Mouse (Mus musculus) thymus, postnatal 14 days (tissue): ENCODE results near the gene Pafah1b3.
"Not testable (repeated sequence)": the region's sequence is repeated elsewhere in the genome, so short reads cannot be mapped to it uniquely, and the experiment has no call there.

Experiments used
- DNase-seq: peaks from one replicate; pipeline ENCODE4 v3.0.0; 2021

The Pafah1b3 gene

GRCm38 (mm10) chr7:25266180-25266962 lies 31.4 kb downstream of the Pafah1b3 start:
- DNase-seq = no peak

- DNase-seq = not testable (repeated sequence)
Observed at GRCm38 (mm10) chr7:25265743-25266142, 32.0 kb downstream of the Pafah1b3 start.

DNA sequence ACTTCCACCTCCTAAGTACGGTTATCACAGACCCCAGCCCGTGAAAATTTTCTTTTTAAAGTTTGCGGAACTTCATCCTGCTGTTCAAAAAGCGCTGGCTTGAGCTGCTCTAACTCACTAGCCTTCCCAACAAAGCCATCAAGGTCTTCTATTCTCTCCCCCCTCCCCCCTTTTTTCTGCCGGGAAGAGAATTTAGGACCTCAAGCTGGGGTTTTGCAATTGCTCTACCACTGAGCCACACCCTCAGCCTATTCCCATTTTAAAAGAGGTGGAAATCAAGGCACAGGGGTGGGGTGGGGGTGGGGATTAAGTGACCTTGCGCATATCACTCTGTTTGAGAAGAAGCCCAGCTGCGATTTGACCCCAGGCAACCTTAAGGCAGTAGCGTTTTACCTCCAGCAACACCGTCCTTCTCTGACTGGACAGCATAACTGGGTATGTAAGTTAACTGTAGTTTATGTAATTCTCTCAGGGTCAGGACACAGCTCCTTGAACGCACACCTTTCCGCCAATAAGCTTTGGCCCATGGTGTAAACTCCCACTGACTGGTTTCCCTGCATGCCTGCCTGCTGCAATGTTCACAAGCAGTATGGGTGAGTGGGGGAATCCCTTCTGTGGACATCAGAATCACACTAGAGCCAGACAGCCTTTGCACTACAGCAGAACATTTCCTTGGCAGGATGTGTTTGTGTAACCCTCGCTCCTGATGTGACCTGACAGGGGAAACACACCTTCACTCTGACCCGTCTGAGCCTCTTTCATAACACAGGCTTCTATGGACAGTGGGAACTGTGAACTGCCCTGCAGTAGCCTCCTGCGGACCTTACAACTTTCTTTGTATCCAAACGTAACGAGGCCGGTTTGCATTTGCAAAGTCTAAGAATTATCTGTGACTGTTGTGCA lies 33.6 kb downstream of the Pafah1b3 start:
- DNase-seq = no peak

- DNase-seq = no peak
Observed at GRCm38 (mm10) chr7:25261896-25262295, 35.9 kb downstream of the Pafah1b3 start.

DNA sequence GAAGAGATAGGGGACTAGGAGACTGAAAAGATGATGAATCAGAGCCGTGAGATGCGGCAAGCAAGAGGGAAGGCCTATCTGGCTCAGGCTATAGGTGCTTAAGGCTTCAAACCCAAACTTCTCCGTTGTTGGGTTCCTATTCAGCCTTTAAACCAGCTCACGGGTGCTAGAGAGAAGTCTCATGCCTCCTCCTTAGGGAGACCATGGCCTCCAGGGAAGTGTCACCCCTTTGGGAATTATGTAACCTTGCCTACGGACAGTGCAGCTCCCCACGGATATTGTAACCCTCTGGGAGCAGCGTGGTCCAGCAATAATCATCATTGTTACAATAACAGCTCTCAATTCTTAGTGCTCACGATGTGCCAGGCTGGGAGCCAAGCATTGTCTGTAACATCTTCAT lies 46.0 kb downstream of the Pafah1b3 start:
- no peak for DNase-seq

- DNase-seq = peak; percentile 61
Observed at GRCm38 (mm10) chr7:25251071-25251791, 46.6 kb downstream of the Pafah1b3 start.

GRCm38 (mm10) chr7:25250141-25250972 lies 47.4 kb downstream of the Pafah1b3 start, which contains the start of gene Erf:
Erf (minus strand) TSS chr7:25250761.
- peak; percentile 96 for DNase-seq

- peak; percentile 87 for DNase-seq
Observed at GRCm38 (mm10) chr7:25249314-25250140, 48.3 kb downstream of the Pafah1b3 start.

DNA sequence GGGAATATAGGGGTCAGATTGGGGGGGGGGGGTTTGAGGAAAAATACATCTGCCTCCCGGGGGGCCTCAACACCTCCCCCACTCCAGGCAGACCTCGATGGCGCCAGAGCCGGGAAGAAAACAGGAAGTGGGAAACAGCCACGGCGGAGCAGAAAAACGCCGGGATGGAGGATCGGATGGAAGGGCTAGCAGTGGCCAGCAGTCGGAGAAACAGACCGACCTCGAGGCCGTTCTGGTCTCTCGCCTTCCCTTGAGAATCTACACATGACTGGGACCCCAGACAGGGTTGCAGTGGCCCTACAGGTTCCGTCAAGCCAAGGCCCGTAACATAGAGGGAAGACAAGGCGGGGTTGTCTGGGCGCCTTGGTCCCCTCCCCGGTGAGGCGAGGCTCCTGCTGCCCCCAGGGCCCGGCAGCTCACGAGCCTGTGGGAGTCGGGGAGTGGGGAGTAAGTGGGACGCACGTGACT lies 48.9 kb downstream of the Pafah1b3 start:
- DNase-seq = no peak

DNA sequence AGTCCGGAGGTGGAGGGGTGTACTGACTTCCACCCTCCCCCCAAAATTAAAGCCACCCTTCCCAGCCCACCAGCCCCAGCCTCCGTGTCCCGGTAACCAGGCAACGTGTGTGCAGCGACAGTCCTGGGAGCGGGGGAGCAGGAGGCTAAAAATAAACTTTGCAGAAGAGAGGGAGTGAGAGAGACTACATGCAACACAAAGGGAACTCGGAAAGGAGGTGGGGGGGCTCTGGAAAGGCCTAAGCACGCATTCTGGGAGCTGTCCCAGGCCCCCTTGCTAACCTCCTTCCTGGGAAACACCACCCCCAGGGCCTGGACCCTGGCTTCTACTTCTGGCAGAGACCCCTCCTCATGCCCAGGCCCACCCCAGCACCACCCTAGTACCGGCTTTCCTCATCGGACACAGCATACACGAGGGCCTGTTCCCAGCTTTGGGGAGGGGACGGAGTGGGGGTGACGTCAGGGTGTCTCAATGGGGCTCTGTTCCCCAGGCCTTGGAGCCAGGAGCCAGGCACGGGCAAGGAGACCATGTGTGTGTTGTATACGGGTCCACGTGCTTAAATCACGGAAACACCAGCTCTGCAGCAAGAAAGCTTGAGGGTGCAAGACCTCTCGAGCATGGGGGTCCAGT lies 49.7 kb downstream of the Pafah1b3 start:
- DNase-seq = no peak

DNA sequence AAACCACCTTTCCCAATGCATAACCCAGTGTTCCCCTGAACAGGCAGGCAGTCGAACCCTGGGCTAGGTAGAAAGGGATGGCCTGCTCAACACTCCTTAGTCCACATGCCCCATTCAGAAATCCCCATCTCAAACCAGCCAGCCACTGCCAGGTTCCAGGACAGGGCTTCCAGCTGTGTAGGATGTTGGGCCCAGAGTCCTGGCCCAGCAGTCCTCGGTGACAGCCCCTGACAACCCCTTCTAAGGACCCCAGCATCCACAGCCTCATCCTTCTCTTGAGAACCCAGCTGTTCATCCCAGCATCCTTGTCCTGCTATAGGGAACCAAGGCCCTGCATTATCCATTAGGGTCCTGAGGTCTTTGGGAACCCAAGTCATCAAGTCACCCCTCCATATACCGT lies 50.3 kb downstream of the Pafah1b3 start:
- DNase-seq = no peak

- peak; percentile 15 for DNase-seq
Observed at GRCm38 (mm10) chr7:25246759-25247137, 51.0 kb downstream of the Pafah1b3 start.

DNA sequence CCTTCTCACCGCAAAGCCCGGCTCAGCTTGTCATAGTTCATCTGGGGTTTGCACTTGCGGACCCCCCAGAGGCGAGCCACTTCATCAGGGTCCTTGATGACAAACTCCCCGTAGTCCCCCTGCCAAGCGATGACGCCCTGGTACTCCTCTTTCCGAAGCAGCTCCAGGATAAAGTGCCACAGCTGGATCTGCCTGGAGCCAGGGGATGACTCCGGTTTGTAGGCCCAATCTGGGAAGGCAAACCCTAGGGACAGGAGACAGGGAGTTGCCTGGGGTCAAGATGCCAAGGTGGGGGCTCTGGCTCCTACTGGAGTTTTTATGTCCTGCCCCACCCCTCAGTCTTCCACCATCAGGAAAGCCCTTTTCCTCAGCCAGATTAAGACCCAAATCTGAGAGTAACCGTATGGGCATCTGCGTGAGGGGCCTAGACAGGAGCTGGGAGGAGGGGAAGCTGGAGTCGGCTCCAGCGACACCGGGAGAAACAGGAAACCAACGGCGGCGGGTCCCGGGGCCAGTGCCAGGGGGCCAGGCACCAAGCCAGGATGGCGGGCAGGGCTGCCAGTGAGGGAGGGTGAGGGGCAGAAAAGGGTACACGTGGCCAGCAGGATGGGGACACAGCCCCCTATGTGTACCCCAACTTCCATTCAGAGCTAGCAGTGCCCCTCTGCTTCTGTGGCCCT lies 51.6 kb downstream of the Pafah1b3 start:
- peak; percentile 18 for DNase-seq
